ENCODE assay signal across 22 mouse cellular contexts in genomic region chr9:20909948-20910347, GRCm38 (mm10). TPM values are rescaled to one million over a fixed set of nuclear protein-coding genes. Genes with fewer than 3 reads are reported as not detected.
DNase-seq lines count a peak whose midpoint lies in the region; ATAC-seq lines count a peak whose summit lies in the region.
"Had no signal": no experiment of that assay in that cellular context is flagged by ENCODE, and none has a peak within 500 bp of the region (broad histone marks: within the 10 kb centered on the region; RNA-seq: fewer than 3 reads in every experiment).

No protein-coding gene starts in this region.

- intact Hi-C loops in heart, postnatal 14 days (cut with DNase I) = no loop called here
- intact Hi-C loops in heart, postnatal 25 days (cut with DNase I) = no loop called here

- 0 out of 2 replicates have a peak, but pooled peaks have one; percentile 7 for ATAC-seq in common myeloid progenitor, adult 5-6 weeks (replicated peaks; ENCODE audit: low read depth, poor library complexity, severe bottlenecking)
- ATAC-seq: CD4-positive, CD25-positive, alpha-beta regulatory T cell, adult 4 months; forebrain, embryonic 13.5 days; hindbrain, embryonic 16.5 days; intestine, embryonic 15.5 days had no signal

- DNase-seq in frontal cortex, adult 2 months (ENCODE audit: extremely low spot score in 1 of 2, low spot score in 1 of 2) = peak; percentile 49 to 50
- no peak for DNase-seq in frontal cortex, postnatal 10 days (ENCODE audit: low spot score in 2 of 2)
- DNase-seq in heart, postnatal 14 days = peak; percentile 33 to 44
- DNase-seq in heart, postnatal 25 days (ENCODE audit: low spot score) = no peak
- DNase-seq in lung, postnatal 25 days (ENCODE audit: low spot score) = peak; percentile 18
- DNase-seq in lung, postnatal 4 days = no peak
- DNase-seq in cerebellum, adult 11-12 months = no peak
- DNase-seq: adrenal gland, postnatal 36 days; cerebellum, adult 11 months; cerebellum, postnatal 14 days; gastrocnemius, postnatal 36 days; kidney, adult 8-10 months; kidney, postnatal 10 days; liver; midbrain, embryonic 14.5 days; thymus, adult 2 months; thymus, postnatal 4 days had no signal

RNA-seq across cellular contexts. Expression of gene Eif3g, which starts 11.5 kb away (rescaled TPM):
- 115 and 117 TPM in 2 replicates for polyA plus RNA-seq in frontal cortex, adult 2 months (2012; rRNA removed)
- 10 to 100 TPM; 93.5 to 99.7 TPM for total RNA-seq in heart, postnatal 14 days (2021)
- total RNA-seq in heart, postnatal 25 days (2021) = 100 to 1,000 TPM in 1 of 2 experiments, 10 to 100 TPM in 1; 97.8 to 100 TPM
- total RNA-seq in common myeloid progenitor, adult 5-6 weeks (2017) = 188 and 215 TPM in 2 replicates

RNA-seq across cellular contexts. Expression of gene Ppan, which starts 22.0 kb away (rescaled TPM):
- polyA plus RNA-seq in frontal cortex, adult 2 months (2012; rRNA removed) = 48.3 and 49.1 TPM in 2 replicates
- 1 to 10 TPM; 7.2 to 9.3 TPM for total RNA-seq in heart, postnatal 14 days (2021)
- 1 to 10 TPM; 7.0 to 9.5 TPM for total RNA-seq in heart, postnatal 25 days (2021)
- 140 and 152 TPM in 2 replicates for total RNA-seq in common myeloid progenitor, adult 5-6 weeks (2017)

RNA-seq across cellular contexts. Expression of gene Angptl6, which starts 30.4 kb away (rescaled TPM):
- polyA plus RNA-seq in frontal cortex, adult 2 months (2012; rRNA removed) = 11.5 and 13.6 TPM in 2 replicates
- total RNA-seq in heart, postnatal 14 days (2021) = 1 to 10 TPM; 1.9 TPM
- total RNA-seq in heart, postnatal 25 days (2021) = 1 to 10 TPM; 3.2 to 3.3 TPM
- total RNA-seq in common myeloid progenitor, adult 5-6 weeks (2017) = 0.50 and 1.7 TPM in 2 replicates

RNA-seq across cellular contexts. Expression of gene A230050P20Rik, which starts 41.5 kb away (rescaled TPM):
- polyA plus RNA-seq in frontal cortex, adult 2 months (2012; rRNA removed) = 227 and 254 TPM in 2 replicates
- total RNA-seq in heart, postnatal 14 days (2021) = 1 to 10 TPM; 4.6 to 5.0 TPM
- 1 to 10 TPM; 4.0 to 4.2 TPM for total RNA-seq in heart, postnatal 25 days (2021)
- total RNA-seq in common myeloid progenitor, adult 5-6 weeks (2017) = 25.7 and 27.9 TPM in 2 replicates

RNA-seq across cellular contexts. Expression of gene Dnmt1, which starts 49.7 kb away (rescaled TPM):
- 40.6 and 41.2 TPM in 2 replicates for polyA plus RNA-seq in frontal cortex, adult 2 months (2012; rRNA removed)
- total RNA-seq in heart, postnatal 14 days (2021) = 10 to 100 TPM; 13.6 to 18.7 TPM
- 10 to 100 TPM; 12.4 to 12.7 TPM for total RNA-seq in heart, postnatal 25 days (2021)
- total RNA-seq in common myeloid progenitor, adult 5-6 weeks (2017) = 271 and 309 TPM in 2 replicates

Comparison
In these comparisons a context has a peak if more than half of its experiments do, and no peak if none do; other contexts are left out.
1. DNase-seq: peak in frontal cortex, adult 2 months (2 of 2), heart, postnatal 14 days (2 of 2) and lung, postnatal 25 days (single experiment); none in frontal cortex, postnatal 10 days (0 of 2), heart, postnatal 25 days (single experiment), lung, postnatal 4 days (0 of 2) and cerebellum, adult 11-12 months (single experiment).
2. RNA of gene Ppan, which starts 22.0 kb away (total RNA-seq): 140 to 152 TPM in common myeloid progenitor, adult 5-6 weeks; 7.0 to 9.5 TPM in heart, postnatal 25 days and 7.2 to 9.3 TPM in heart, postnatal 14 days; every median in the first group is over 10 times any median in the second.